Mouse (Mus musculus) hindbrain, postnatal 0 days (tissue): ENCODE results near the gene Smarcc1. TPM values are rescaled to one million over a fixed set of nuclear protein-coding genes. Genes with fewer than 3 reads are reported as not detected.
A peak's percentile ranks its signal among the peaks of the same experiment; 100 is the strongest.

Source experiments
- ATAC-seq: fragments of 200-750 bp; cut with Nextera tagmentation; 2 replicates; pipeline ENCODE4 v1.8.0; 2017; ENCODE audit warnings: mild to moderate bottlenecking, moderate TSS enrichment, moderate library complexity
- DNase-seq: peaks from one replicate; pipeline ENCODE4 v3.0.0-alpha.2; 2015; ENCODE audit warnings: low spot score
- H3K27ac ChIP-seq: fragments of 300-500 bp; sonication (generic); 2 replicates; pipeline ENCODE4 v1.5.1; 2014; ENCODE audit warnings: mild to moderate bottlenecking
- H3K27me3 ChIP-seq: fragments of 300-500 bp; sonication (generic); 2 replicates; pipeline ENCODE4 v1.6.1; 2014; ENCODE audit warnings: low read length, mixed read lengths; ENCODE audit not compliant: insufficient read depth
- H3K36me3 ChIP-seq: fragments of 300-500 bp; sonication (generic); 2 replicates; pipeline ENCODE4 v1.6.1; 2014; ENCODE audit warnings: low read length, mixed read lengths; ENCODE audit not compliant: insufficient read depth
- H3K4me1 ChIP-seq: fragments of 300-500 bp; sonication (generic); 2 replicates; pipeline ENCODE4 v1.6.1; 2014; ENCODE audit warnings: antibody characterized with exemption, low read length, mixed read lengths; ENCODE audit not compliant: insufficient read depth
- H3K4me2 ChIP-seq: fragments of 300-500 bp; sonication (generic); 2 replicates; pipeline ENCODE4 v1.6.1; 2014; ENCODE audit warnings: low read depth, mild to moderate bottlenecking, low read length, moderate library complexity, mixed read lengths
- H3K4me3 ChIP-seq: fragments of 300-500 bp; sonication (generic); 2 replicates; pipeline ENCODE4 v1.5.1; 2014; ENCODE audit warnings: low read length
- H3K9ac ChIP-seq: fragments of 300-500 bp; sonication (generic); replicated peaks from 2 replicates; pipeline ENCODE4 v1.6.1; 2014; ENCODE audit warnings: mild to moderate bottlenecking, low read length, moderate library complexity, mixed read lengths
- H3K9me3 ChIP-seq: fragments of 300-500 bp; sonication (generic); 2 replicates; pipeline ENCODE4 v1.6.1; 2016; ENCODE audit warnings: low read length, mixed read lengths
- CTCF ChIP-seq: IDR thresholded peaks from 2 replicates; pipeline ENCODE4 v1.5.1; 2016; ENCODE audit warnings: antibody characterized with exemption, control low read depth, low read depth
- WGBS: fragments of 180-500 bp; shearing (Covaris S2); extraction: QIAGEN DNeasy Blood & Tissue Kit; methylation state at CpG from one replicate; pipeline ENCODE4 v1.1.7; 2014; 5-methylcytosine and 5-hydroxymethylcytosine counted together
- polyA plus RNA-seq: library from polyadenylated mRNA; unstranded; fragments of >200 nt; fragmentation: Nextera tagmentation; extraction: Ambion mirVana; gene quantifications from 2 replicates; pipeline ENCODE4 v1.2.1, GENCODE M21; 2015
- total RNA-seq: library from RNA; depleted of rRNA; stranded (reverse); fragments of >200 nt; gene quantifications from 2 replicates; pipeline ENCODE4 v1.2.3, GENCODE M21; 2014

Smarcc1 gene
- total and polyA plus RNA-seq, 2 experiments from 2014 or later: 26.2 to 59.5 TPM

DNA sequence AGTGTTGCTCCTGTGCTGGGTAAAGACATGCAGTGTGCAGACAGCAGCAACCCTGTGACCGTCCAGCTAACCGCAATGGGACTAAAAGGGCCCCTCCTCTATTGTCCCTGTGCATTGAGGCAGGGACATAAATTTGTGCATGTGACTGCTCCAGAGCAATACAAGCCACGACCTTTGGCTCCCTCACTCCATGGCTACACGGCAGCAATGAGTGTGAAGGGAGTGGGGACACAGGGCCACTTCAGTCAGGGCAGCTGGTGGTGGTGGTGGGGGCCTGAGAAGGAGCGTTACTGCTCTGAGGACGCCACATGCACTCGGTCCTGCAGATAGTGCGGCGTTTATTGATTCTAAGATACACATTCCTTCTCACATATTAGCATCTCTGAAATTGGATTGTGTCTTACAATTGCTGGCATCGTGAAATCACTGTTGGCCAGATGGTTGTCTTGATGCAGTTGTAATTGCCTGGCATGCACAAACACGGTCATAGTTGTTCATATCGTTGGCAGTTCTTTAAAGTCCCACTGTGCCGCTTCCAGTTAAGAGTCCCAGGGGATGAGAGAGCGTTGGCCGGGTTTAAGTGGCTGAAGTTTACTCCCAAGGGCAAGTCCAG lies 138.0 kb downstream of the Smarcc1 start:
- H3K9ac ChIP-seq: no peak overlapping the region
- no peaks in the 10 kb centered on the region for H3K27me3 ChIP-seq
- no peak overlapping the region for H3K4me3 ChIP-seq
- ATAC-seq: peak; percentile 89
- DNase-seq: peak; percentile 69
- no peak for TF ChIP-seq CTCF
- H3K9me3 ChIP-seq: no peaks in the 10 kb centered on the region
- H3K4me2 ChIP-seq: no peak overlapping the region
- 7% methylated on average over 15 of the region's 15 CpGs for WGBS
- H3K36me3 ChIP-seq: peaks cover 4% of the 10 kb centered on the region; the same call in 1 of the 2 replicates
- peak overlapping the region; percentile 68 for H3K27ac ChIP-seq
- peaks cover 15% of the 10 kb centered on the region; the same call in 1 of the 2 replicates for H3K4me1 ChIP-seq

DNA sequence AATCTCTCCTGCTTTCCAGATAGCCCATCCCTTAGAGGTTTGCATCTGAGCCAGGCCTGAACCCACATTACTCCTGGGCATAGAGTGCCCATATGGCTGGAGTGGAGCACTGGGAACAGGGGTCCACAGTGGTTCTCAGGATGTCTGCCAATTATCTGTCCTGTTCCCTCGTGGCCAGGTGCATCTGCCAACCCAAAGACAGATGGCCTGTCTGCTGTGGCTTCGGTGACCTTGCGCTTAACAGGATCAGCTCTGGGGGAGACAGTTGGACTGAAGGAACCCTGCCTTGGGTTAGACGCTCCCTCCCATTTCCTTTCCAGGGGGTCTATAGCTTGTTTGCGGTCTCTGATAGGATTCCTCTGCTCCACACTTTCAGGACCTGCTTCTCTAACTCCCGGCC lies 141.1 kb downstream of the Smarcc1 start:
- H3K4me2 ChIP-seq: no peak overlapping the region
- H3K9me3 ChIP-seq: no peaks in the 10 kb centered on the region
- no peak overlapping the region for H3K9ac ChIP-seq
- peaks cover 13% of the 10 kb centered on the region for H3K36me3 ChIP-seq
- H3K4me1 ChIP-seq: 0 out of 2 replicates have a peak, but pooled peaks cover 11% of the 10 kb centered on the region
- ATAC-seq: peak; percentile 24; the same call in 1 of the 2 replicates
- DNase-seq: peak; percentile 64
- TF ChIP-seq CTCF: no peak
- WGBS: 29% methylated on average over 6 of the region's 6 CpGs
- H3K27ac ChIP-seq: no peak overlapping the region
- H3K4me3 ChIP-seq: no peak overlapping the region
- no peaks in the 10 kb centered on the region for H3K27me3 ChIP-seq

DNA sequence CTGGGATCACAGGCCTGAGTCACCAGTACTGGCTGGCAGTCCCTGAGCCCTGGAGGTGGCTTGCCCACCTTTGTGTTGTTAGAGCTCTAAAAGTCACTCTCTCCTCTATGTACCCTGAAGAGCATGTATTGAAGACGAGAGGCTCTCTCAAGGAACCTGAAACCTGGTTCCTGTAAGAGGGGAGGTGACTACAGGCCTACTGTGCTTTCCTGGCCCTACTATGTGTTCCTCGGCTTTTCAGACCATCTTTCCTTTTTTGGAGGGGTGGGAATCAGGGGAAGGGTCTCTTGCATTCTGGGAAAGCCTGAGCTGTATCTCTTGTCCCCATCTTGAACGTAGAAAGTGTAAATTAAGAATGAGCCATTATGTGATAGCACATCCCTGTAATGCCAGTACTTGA lies 141.6 kb downstream of the Smarcc1 start:
- TF ChIP-seq CTCF: no peak
- H3K4me3 ChIP-seq: no peak overlapping the region
- H3K4me2 ChIP-seq: no peak overlapping the region
- H3K36me3 ChIP-seq: peaks cover 13% of the 10 kb centered on the region
- ATAC-seq (no peak), DNase-seq (no peak)
- H3K27me3 ChIP-seq: no peaks in the 10 kb centered on the region
- H3K9me3 ChIP-seq: no peaks in the 10 kb centered on the region
- H3K9ac ChIP-seq: no peak overlapping the region
- H3K4me1 ChIP-seq: 0 out of 2 replicates have a peak, but pooled peaks cover 11% of the 10 kb centered on the region
- 83% methylated on average over 3 of the region's 3 CpGs for WGBS
- no peak overlapping the region for H3K27ac ChIP-seq

DNA sequence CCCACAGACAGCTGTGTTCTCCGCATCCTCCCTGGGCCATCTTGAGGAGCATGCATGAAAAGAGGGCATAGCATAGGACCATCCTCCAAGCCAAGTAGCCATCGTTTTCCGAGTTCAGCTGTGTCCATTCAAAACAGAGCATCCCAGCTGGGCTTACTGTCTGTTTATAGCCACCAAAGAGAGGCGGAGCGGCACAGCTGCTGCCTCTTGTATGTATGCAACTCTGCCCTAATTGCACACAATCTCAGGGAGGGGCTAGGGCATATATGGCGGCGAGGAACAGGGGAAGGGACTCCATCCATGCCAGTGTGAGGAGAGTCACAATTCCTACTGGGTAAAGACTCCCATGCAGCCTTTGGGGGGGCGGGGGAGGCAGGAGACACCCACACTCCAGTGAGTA lies 145.7 kb downstream of the Smarcc1 start:
- DNase-seq: no peak

DNA sequence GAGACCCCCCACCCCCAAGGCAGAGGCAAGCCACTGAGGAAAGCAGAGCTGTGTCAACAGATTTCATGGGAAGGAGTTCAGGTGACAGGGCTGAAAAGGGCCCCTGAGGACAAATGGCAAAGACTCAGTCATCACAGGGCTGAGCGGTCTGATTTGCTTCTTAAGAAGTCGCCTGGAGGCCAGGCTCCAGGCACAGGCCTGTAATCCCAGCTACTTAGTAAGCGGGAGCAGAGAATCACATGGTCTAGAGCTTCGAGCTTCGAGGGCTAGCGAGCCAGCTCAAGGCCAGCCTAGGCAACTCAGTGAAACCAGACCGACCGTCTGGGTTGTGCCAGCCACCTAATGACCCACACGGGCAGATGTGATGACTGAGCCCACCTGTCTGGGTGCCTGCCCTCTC lies 147.5 kb downstream of the Smarcc1 start:
- Histone ChIP-seq H3K27me3 (no peaks in the 10 kb centered on the region), H3K9me3 (no peaks in the 10 kb centered on the region)
- WGBS: 71% methylated on average over 9 of the region's 9 CpGs

More for the DNA sequence above, 145.7 kb downstream of the Smarcc1 start:
- no peak for TF ChIP-seq CTCF
- Histone ChIP-seq H3K9me3 (no peaks in the 10 kb centered on the region), H3K36me3 (peaks cover 13% of the 10 kb centered on the region), H3K27me3 (no peaks in the 10 kb centered on the region), H3K4me1 (no peaks in the 10 kb centered on the region), H3K27ac (no peak overlapping the region), H3K4me2 (no peak overlapping the region), H3K9ac (no peak overlapping the region), H3K4me3 (no peak overlapping the region)
- 79% methylated on average over 8 of the region's 8 CpGs for WGBS
- ATAC-seq: 0 out of 2 replicates have a peak, but pooled peaks have one; percentile 16

DNA sequence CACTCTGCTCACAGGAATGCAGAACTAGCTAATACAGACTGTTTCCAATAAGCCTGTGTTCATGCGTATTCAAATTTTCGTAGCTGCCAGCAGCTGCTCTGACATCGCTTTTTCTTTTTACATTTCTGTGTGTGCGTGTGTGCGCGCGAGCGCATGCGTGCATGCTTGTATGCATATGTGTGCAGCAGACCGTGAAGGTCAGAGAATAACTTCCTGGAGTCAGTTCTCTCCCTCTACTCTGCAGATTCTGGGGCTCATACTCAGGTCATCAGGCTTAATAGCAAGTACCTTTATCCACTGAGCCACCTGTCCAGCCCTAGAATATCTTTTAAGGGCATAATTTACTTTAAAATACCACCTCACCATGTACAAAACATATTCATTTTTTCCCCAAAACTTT lies 150.9 kb downstream of the Smarcc1 start:
- no peaks in the 10 kb centered on the region for H3K4me1 ChIP-seq
- WGBS: 81% methylated on average over 10 of the region's 10 CpGs
- no peak overlapping the region for H3K27ac ChIP-seq
- peak; percentile 14 for DNase-seq
- no peak overlapping the region for H3K9ac ChIP-seq
- H3K9me3 ChIP-seq: no peaks in the 10 kb centered on the region
- no peaks in the 10 kb centered on the region for H3K36me3 ChIP-seq
- H3K4me2 ChIP-seq: no peak overlapping the region
- ATAC-seq: no peak
- TF ChIP-seq CTCF: no peak
- H3K27me3 ChIP-seq: no peaks in the 10 kb centered on the region
- no peak overlapping the region for H3K4me3 ChIP-seq

More for the DNA sequence above, 147.5 kb downstream of the Smarcc1 start:
- Histone ChIP-seq H3K4me2 (no peak overlapping the region), H3K9ac (no peak overlapping the region), H3K36me3 (peaks cover 13% of the 10 kb centered on the region), H3K27ac (no peak overlapping the region), H3K4me3 (no peak overlapping the region), H3K4me1 (no peaks in the 10 kb centered on the region)
- no peak for TF ChIP-seq CTCF
- ATAC-seq (peak; percentile 14; the same call in 1 of the 2 replicates), DNase-seq (no peak)

DNA sequence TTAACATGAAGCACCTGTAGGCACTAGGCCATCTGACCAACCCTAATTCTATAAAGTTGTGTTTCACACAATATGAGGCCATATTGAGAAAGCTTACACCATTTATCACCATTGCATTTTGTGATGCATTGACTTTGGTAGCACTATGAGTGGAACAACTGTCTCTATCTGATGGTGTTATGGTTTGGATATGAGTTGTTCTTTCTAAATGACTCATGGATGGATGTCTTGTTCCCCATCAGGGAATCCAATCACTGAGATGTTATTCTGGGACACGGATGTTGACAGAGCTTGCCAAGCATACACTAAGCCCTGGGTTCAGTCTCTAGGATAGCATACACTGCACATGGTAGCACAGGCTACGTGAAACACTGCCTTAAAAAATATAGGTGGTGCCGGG lies 154.8 kb downstream of the Smarcc1 start:
- H3K36me3 ChIP-seq: no peaks in the 10 kb centered on the region
- H3K27me3 ChIP-seq: no peaks in the 10 kb centered on the region
- ATAC-seq (no peak), DNase-seq (no peak)
- no peak overlapping the region for H3K4me3 ChIP-seq
- H3K4me2 ChIP-seq: no peak overlapping the region
- no peaks in the 10 kb centered on the region for H3K9me3 ChIP-seq
- no peaks in the 10 kb centered on the region for H3K4me1 ChIP-seq
- no peak overlapping the region for H3K9ac ChIP-seq
- WGBS: 88% methylated on average over 3 of the region's 3 CpGs
- H3K27ac ChIP-seq: no peak overlapping the region
- no peak for TF ChIP-seq CTCF
